Mouse (Mus musculus): ENCODE data around the gene Cideb. TPM values are rescaled to one million over a fixed set of nuclear protein-coding genes. Genes with fewer than 3 reads are reported as not detected.

Cideb gene
- total and polyA plus RNA-seq, 3 experiments, result 0.53 to 2.4 TPM; not detected in 1

DNA sequence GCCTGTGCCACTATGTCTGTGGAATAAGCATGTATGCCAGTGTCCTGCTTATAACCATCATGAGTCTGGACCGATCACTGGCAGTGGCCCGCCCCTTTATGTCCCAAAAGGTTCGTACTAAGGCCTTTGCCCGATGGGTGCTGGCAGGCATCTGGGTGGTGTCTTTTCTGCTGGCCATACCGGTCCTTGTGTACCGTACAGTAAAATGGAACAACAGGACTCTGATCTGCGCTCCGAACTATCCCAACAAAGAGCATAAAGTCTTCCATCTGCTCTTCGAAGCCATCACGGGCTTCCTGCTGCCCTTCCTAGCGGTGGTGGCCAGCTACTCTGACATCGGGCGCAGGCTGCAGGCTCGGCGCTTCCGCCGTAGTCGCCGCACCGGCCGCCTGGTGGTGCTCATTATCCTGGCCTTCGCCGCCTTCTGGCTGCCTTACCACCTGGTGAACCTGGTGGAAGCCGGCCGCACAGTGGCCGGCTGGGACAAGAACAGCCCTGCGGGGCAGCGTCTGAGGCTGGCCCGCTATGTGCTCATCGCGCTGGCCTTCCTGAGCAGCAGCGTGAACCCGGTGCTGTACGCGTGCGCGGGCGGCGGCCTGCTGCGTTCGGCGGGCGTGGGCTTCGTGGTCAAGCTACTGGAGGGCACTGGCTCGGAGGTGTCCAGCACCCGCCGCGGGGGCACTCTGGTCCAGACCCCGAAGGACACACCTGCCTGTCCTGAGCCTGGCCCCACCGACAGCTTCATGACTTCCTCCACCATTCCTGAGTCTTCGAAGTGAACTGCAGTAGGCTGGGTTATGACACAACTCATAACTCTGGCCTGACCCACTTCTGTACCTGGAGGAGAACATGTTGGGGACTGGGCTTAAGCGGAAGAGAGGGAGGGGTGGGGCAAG, 9.5 kb upstream of the Cideb start:
- no peak for DNase-seq (ENCODE audit: low read depth, low spot score)
- Histone ChIP-seq H3K9me3 (replicated peaks; ENCODE audit: insufficient read depth, low read length) (no peaks in the 10 kb centered on the region), H3K36me3 (ENCODE audit: control insufficient read depth in 1 of 2, insufficient read depth in 2 of 2, low read length in 2 of 2) (peaks cover 0 to 18% of the 10 kb centered on the region in 2 experiments; a peak in 2 of 4 replicates), H3K4me1 (ENCODE audit: control insufficient read depth in 1 of 2, insufficient read depth in 2 of 2, low read length in 2 of 2) (peaks cover 9 to 49% of the 10 kb centered on the region in 2 experiments), H3K79me2 (ENCODE audit: control insufficient read depth, insufficient read depth, low read length, poor library complexity) (peaks cover 2% of the 10 kb centered on the region; the same call in 1 of the 2 replicates), H3K9ac (ENCODE audit: control insufficient read depth, low read depth, low read length, poor library complexity, severe bottlenecking) (no peak overlapping the region), H3K4me3 (ENCODE audit: control insufficient read depth in 1 of 2, insufficient read depth in 1 of 2, low read depth in 2 of 2, low read length in 2 of 2) (no peak overlapping the region), H3K27ac (ENCODE audit: control insufficient read depth, low read depth, low read length) (no peak overlapping the region), H3K27me3 (ENCODE audit: control insufficient read depth in 1 of 2, insufficient read depth in 2 of 2, low read length in 2 of 2) (no peaks in the 10 kb centered on the region)
- 0 out of 4 replicates have a peak, but pooled peaks of 1 of the 2 experiments have one; percentile 16 for TF ChIP-seq POLR2A (IDR thresholded peaks at IDR 0.05; ENCODE audit: control insufficient read depth in 1 of 2, insufficient read depth in 1 of 2, low read depth in 1 of 2, low read length in 2 of 2, poor library complexity in 1 of 2)
- TF ChIP-seq MXI1 (IDR thresholded peaks at IDR 0.05; ENCODE audit: low read depth, low read length), result no peak

DNA sequence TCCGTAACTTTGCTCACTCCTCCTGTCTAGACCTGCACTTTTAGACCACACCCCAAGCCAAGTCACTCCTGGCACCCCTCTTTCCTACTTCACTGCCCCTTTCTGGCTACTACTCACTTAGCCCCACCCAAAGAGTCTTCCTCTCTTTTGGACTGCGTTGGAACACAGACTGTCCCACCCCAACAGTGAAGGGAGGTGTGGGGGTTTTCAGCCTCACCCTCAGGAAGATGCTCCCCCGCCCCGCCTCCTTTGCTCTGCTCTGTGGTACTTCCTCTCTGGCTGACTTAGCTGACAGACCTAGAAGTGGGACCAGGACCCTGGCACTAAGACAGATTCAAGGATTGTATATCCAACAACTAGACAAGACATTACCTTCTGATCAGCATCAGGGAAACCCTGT, 7.4 kb upstream of the Cideb start, which contains the start of gene Ltb4r1:
Gene Ltb4r1, plus strand, starts transcription at position 267 of the 400 bp plus-strand sequence.
- Histone ChIP-seq H3K4me3 (ENCODE audit: control insufficient read depth in 1 of 2, insufficient read depth in 1 of 2, low read depth in 2 of 2, low read length in 2 of 2) (no peak within 1 kb of the TSS), H3K27ac (ENCODE audit: control insufficient read depth, low read depth, low read length) (no peak within 1 kb of the TSS; the same call in 1 of the 2 replicates), H3K36me3 (ENCODE audit: control insufficient read depth in 1 of 2, insufficient read depth in 2 of 2, low read length in 2 of 2) (peaks cover 0 to 18% of the 10 kb centered on the region in 2 experiments; a peak in 2 of 4 replicates), H3K4me1 (ENCODE audit: control insufficient read depth in 1 of 2, insufficient read depth in 2 of 2, low read length in 2 of 2) (peaks cover 9 to 49% of the 10 kb centered on the region in 2 experiments), H3K9me3 (replicated peaks; ENCODE audit: insufficient read depth, low read length) (no peaks in the 10 kb centered on the region), H3K9ac (ENCODE audit: control insufficient read depth, low read depth, low read length, poor library complexity, severe bottlenecking) (no peak within 1 kb of the TSS), H3K79me2 (ENCODE audit: control insufficient read depth, insufficient read depth, low read length, poor library complexity) (peaks cover 2% of the 10 kb centered on the region; the same call in 1 of the 2 replicates), H3K27me3 (ENCODE audit: control insufficient read depth in 1 of 2, insufficient read depth in 2 of 2, low read length in 2 of 2) (no peaks in the 10 kb centered on the region)
- peak; percentile 67 for DNase-seq (ENCODE audit: low read depth, low spot score)
- TF ChIP-seq USF1 (IDR thresholded peaks at IDR 0.05; ENCODE audit: low read depth, low read length), result no peak
- TF ChIP-seq SMC3 (IDR thresholded peaks at IDR 0.05; ENCODE audit: low read depth, low read length), result no peak
- no peak for TF ChIP-seq ZNF384 (IDR thresholded peaks at IDR 0.05; ENCODE audit: low read depth, low read length)
- no peak for TF ChIP-seq GABPA (IDR thresholded peaks at IDR 0.05; ENCODE audit: low read depth, low read length)
- TF ChIP-seq MAFK (IDR thresholded peaks at IDR 0.05; ENCODE audit: borderline replicate concordance, low read depth, low read length), result no peak
- TF ChIP-seq MYC (IDR thresholded peaks at IDR 0.05; ENCODE audit: low read depth, low read length), result no peak
- no peak for TF ChIP-seq CTCF (IDR thresholded peaks at IDR 0.05 in 2 of 3, conservative IDR thresholded peaks at IDR 0.05 in 1 of 3; ENCODE audit: control insufficient read depth in 1 of 3, insufficient read depth in 1 of 3, low read depth in 2 of 3, low read length in 3 of 3, poor library complexity in 1 of 3, severe bottlenecking in 1 of 3)
- TF ChIP-seq MAZ (IDR thresholded peaks at IDR 0.05; ENCODE audit: low read depth, low read length), result no peak
- TF ChIP-seq USF2 (IDR thresholded peaks at IDR 0.05; ENCODE audit: borderline replicate concordance in 1 of 2, insufficient read depth in 1 of 2, low read depth in 1 of 2, low read length in 2 of 2), result no peak
- no peak for TF ChIP-seq POLR2AphosphoS5 (IDR thresholded peaks at IDR 0.05; ENCODE audit: borderline replicate concordance, low read depth, low read length)
- TF ChIP-seq SIN3A (IDR thresholded peaks at IDR 0.05; ENCODE audit: low read length), result no peak
- no peak for TF ChIP-seq HCFC1 (IDR thresholded peaks at IDR 0.05; ENCODE audit: low read depth, low read length)
- no peak for TF ChIP-seq EP300 (IDR thresholded peaks at IDR 0.05; ENCODE audit: low read depth in 1 of 2, low read length in 2 of 2)
- no peak for TF ChIP-seq RAD21 (IDR thresholded peaks at IDR 0.05; ENCODE audit: low read depth, low read length)
- TF ChIP-seq TAL1 (IDR thresholded peaks at IDR 0.05; ENCODE audit: low read length), result no peak
- no peak for TF ChIP-seq GATA1 (IDR thresholded peaks at IDR 0.05; ENCODE audit: low read depth, low read length)
